Mouse (Mus musculus): Measurements from ENCODE around the gene Slc6a8.

DNA sequence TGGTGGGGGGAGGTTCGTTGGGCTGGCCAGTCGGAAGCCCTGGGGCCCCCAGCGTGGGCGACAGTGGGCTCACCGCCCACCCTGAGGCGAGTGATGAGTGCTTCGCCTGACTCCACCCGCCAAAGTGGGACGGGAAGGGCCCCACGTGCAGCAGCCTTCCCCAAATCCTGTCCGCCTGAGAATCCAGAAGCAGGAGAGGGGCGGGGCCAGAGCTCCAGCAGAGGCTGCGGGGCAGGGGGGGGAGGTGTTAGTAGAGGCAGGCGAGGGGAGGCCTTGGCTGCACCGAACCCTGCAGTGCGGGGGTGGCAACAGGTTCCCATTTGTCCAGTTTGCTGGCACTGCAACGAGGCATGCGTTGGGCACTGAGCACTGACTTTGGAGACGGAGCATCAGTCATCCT is 35.5 kb upstream of the Slc6a8 start:
- no peak for TF ChIP-seq CTCF (IDR thresholded peaks at IDR 0.05; ENCODE audit: extremely low read depth, insufficient read depth, low read length)
- TF ChIP-seq POLR2A (IDR thresholded peaks at IDR 0.05; ENCODE audit: extremely low read depth, insufficient read depth, low read length) = no peak
